Mouse (Mus musculus) brown adipose tissue, adult 24 weeks (tissue): ENCODE measurements around the gene Cmip. TPM values are rescaled to one million over a fixed set of nuclear protein-coding genes. Genes with fewer than 3 reads are reported as not detected.
"Not testable (repeated sequence)": the region's sequence is repeated elsewhere in the genome, so short reads cannot be mapped to it uniquely, and the experiment has no call there.

Experiments
- H3K27ac ChIP-seq: fragments of 200-500 bp; replicated peaks from 2 replicates; pipeline ENCODE4 v1.5.1; 2012; ENCODE audit warnings: low read depth, mild to moderate bottlenecking, low read length
- H3K4me1 ChIP-seq: fragments of 200-500 bp; 2 replicates; pipeline ENCODE4 v1.6.1; 2012; ENCODE audit warnings: low read length, mixed read lengths; ENCODE audit not compliant: control insufficient read depth, insufficient read depth, insufficient read length
- H3K4me3 ChIP-seq: fragments of 200-500 bp; 2 replicates; pipeline ENCODE4 v1.5.1; 2012; ENCODE audit warnings: low read depth, mild to moderate bottlenecking, low read length, moderate library complexity; ENCODE audit not compliant: insufficient read depth
- polyA plus RNA-seq: library from polyadenylated mRNA; stranded (reverse); fragments of >200 nt; gene quantifications from 2 replicates; pipeline ENCODE4 v1.2.4, GENCODE M21; 2012; ENCODE audit not compliant: missing spikeins, insufficient read depth, insufficient read length

Gene Cmip
- polyA plus RNA-seq, 1 experiment, result 6.1 TPM

GRCm38 (mm10) chr8:117403705-117404476 lies 147.0 kb downstream of the Cmip start:
- H3K4me1 ChIP-seq, result peaks cover 9% of the 10 kb centered on the region
- no peak overlapping the region for H3K4me3 ChIP-seq
- no peak overlapping the region for H3K27ac ChIP-seq

- no peak overlapping the region for H3K27ac ChIP-seq
- peaks cover 17% of the 10 kb centered on the region for H3K4me1 ChIP-seq
- no peak overlapping the region for H3K4me3 ChIP-seq
Measured at GRCm38 (mm10) chr8:117406081-117406480, 149.2 kb downstream of the Cmip start.

GRCm38 (mm10) chr8:117408634-117409033 lies 151.8 kb downstream of the Cmip start:
- Histone ChIP-seq H3K4me1 (peaks cover 14% of the 10 kb centered on the region), H3K27ac (no peak overlapping the region), H3K4me3 (no peak overlapping the region)

- no peak overlapping the region for H3K27ac ChIP-seq
- H3K4me3 ChIP-seq, result no peak overlapping the region
- peaks cover 10% of the 10 kb centered on the region for H3K4me1 ChIP-seq
Measured at GRCm38 (mm10) chr8:117409056-117409455, 152.2 kb downstream of the Cmip start.

GRCm38 (mm10) chr8:117410391-117410790 lies 153.5 kb downstream of the Cmip start:
- Histone ChIP-seq H3K4me3 (peak overlapping the region; percentile 31), H3K27ac (peak overlapping the region; percentile 89), H3K4me1 (peaks cover 11% of the 10 kb centered on the region)

- Histone ChIP-seq H3K27ac (peak overlapping the region; percentile 89), H3K4me3 (peak overlapping the region; percentile 31; the same call in 1 of the 2 replicates), H3K4me1 (peaks cover 11% of the 10 kb centered on the region)
Measured at GRCm38 (mm10) chr8:117410901-117411300, 154.0 kb downstream of the Cmip start.

GRCm38 (mm10) chr8:117412232-117412631 lies 155.4 kb downstream of the Cmip start:
- Histone ChIP-seq H3K4me3 (no peak overlapping the region), H3K27ac (no peak overlapping the region), H3K4me1 (peaks cover 11% of the 10 kb centered on the region)

GRCm38 (mm10) chr8:117417830-117418229 lies 161.0 kb downstream of the Cmip start:
- Histone ChIP-seq H3K4me1 (peaks cover 7% of the 10 kb centered on the region), H3K27ac (no peak overlapping the region), H3K4me3 (no peak overlapping the region)

GRCm38 (mm10) chr8:117420841-117421534 lies 164.1 kb downstream of the Cmip start:
- H3K27ac ChIP-seq, result peak overlapping the region; percentile 25; the same call in 1 of the 2 replicates
- H3K4me3 ChIP-seq, result no peak overlapping the region
- H3K4me1 ChIP-seq, result peaks cover 5% of the 10 kb centered on the region

GRCm38 (mm10) chr8:117421838-117422237 lies 165.0 kb downstream of the Cmip start:
- H3K27ac ChIP-seq, result no peak overlapping the region
- H3K4me1 ChIP-seq, result peaks cover 5% of the 10 kb centered on the region
- no peak overlapping the region for H3K4me3 ChIP-seq

GRCm38 (mm10) chr8:117422343-117422742 lies 165.5 kb downstream of the Cmip start:
- no peak overlapping the region for H3K27ac ChIP-seq
- no peak overlapping the region for H3K4me3 ChIP-seq
- peaks cover 5% of the 10 kb centered on the region for H3K4me1 ChIP-seq

GRCm38 (mm10) chr8:117423029-117423428 lies 166.2 kb downstream of the Cmip start:
- no peak overlapping the region for H3K27ac ChIP-seq
- H3K4me3 ChIP-seq, result no peak overlapping the region
- peaks cover 5% of the 10 kb centered on the region for H3K4me1 ChIP-seq

- not testable (repeated sequence) for H3K4me3 ChIP-seq, H3K27ac ChIP-seq, H3K4me1 ChIP-seq
Measured at GRCm38 (mm10) chr8:117427816-117428215, 171.0 kb downstream of the Cmip start.

- Histone ChIP-seq H3K27ac (no peak overlapping the region), H3K4me3 (no peak overlapping the region), H3K4me1 (no peaks in the 10 kb centered on the region)
Measured at GRCm38 (mm10) chr8:117428524-117429162, 171.8 kb downstream of the Cmip start.

- no peak overlapping the region for H3K27ac ChIP-seq
- no peaks in the 10 kb centered on the region for H3K4me1 ChIP-seq
- H3K4me3 ChIP-seq, result no peak overlapping the region
Measured at GRCm38 (mm10) chr8:117430624-117431023, 173.8 kb downstream of the Cmip start.
